Mouse (Mus musculus): ENCODE measurements around the gene Dctpp1. TPM values are rescaled to one million over a fixed set of nuclear protein-coding genes. Genes with fewer than 3 reads are reported as not detected.

The Dctpp1 gene
- polyA plus RNA-seq, 1 experiment from 2014 or later = 167 TPM

- Histone ChIP-seq H3K4me1 (peaks cover 58% of the 10 kb centered on the region), H3K9me3 (replicated peaks) (no peaks in the 10 kb centered on the region), H3K36me3 (no peaks in the 10 kb centered on the region), H3K27ac (no peak overlapping the region), H3K4me2 (no peak overlapping the region), H3K27me3 (replicated peaks) (no peaks in the 10 kb centered on the region), H3K9ac (no peak overlapping the region), H3K4me3 (no peak overlapping the region)
- ATAC-seq = no peak
- WGBS (ENCODE audit: insufficient replicate concordance) = 61% methylated on average over 2 of the region's 2 CpGs
These were observed 21.7 kb upstream of the Dctpp1 start for GRCm38 (mm10) chr7:127282190-127282589.

GRCm38 (mm10) chr7:127281114-127281513 lies 20.6 kb upstream of the Dctpp1 start:
- Histone ChIP-seq H3K9me3 (replicated peaks) (no peaks in the 10 kb centered on the region), H3K36me3 (no peaks in the 10 kb centered on the region), H3K4me3 (no peak overlapping the region), H3K4me1 (peaks cover 56% of the 10 kb centered on the region), H3K4me2 (no peak overlapping the region), H3K9ac (no peak overlapping the region; the same call in 1 of the 2 replicates), H3K27me3 (replicated peaks) (no peaks in the 10 kb centered on the region), H3K27ac (no peak overlapping the region)
- ATAC-seq = no peak
- WGBS (ENCODE audit: insufficient replicate concordance) = 9% methylated on average over 4 of the region's 4 CpGs

GRCm38 (mm10) chr7:127280092-127280491 lies 19.6 kb upstream of the Dctpp1 start:
- 64% methylated on average over 3 of the region's 3 CpGs for WGBS (ENCODE audit: insufficient replicate concordance)
- H3K27me3 ChIP-seq (replicated peaks) = no peaks in the 10 kb centered on the region
- H3K27ac ChIP-seq = no peak overlapping the region; the same call in 1 of the 2 replicates
- H3K9me3 ChIP-seq (replicated peaks) = no peaks in the 10 kb centered on the region
- peaks cover 48% of the 10 kb centered on the region for H3K4me1 ChIP-seq
- no peak overlapping the region for H3K9ac ChIP-seq
- ATAC-seq = no peak
- no peak overlapping the region for H3K4me3 ChIP-seq
- H3K4me2 ChIP-seq = no peak overlapping the region
- H3K36me3 ChIP-seq = no peaks in the 10 kb centered on the region

- H3K4me1 ChIP-seq = peaks cover 49% of the 10 kb centered on the region
- H3K4me2 ChIP-seq = peak overlapping the region; percentile 19; the same call in 1 of the 2 replicates
These were observed 17.8 kb upstream of the Dctpp1 start for GRCm38 (mm10) chr7:127278311-127278710.

GRCm38 (mm10) chr7:127276519-127276961 lies 16.0 kb upstream of the Dctpp1 start:
- peaks cover 65% of the 10 kb centered on the region for H3K4me1 ChIP-seq
- H3K27me3 ChIP-seq (replicated peaks) = no peaks in the 10 kb centered on the region
- WGBS (ENCODE audit: insufficient replicate concordance) = 64% methylated on average over 5 of the region's 5 CpGs
- no peaks in the 10 kb centered on the region for H3K9me3 ChIP-seq (replicated peaks)
- peak overlapping the region; percentile 59; the same call in 1 of the 2 replicates for H3K27ac ChIP-seq
- no peak overlapping the region for H3K4me2 ChIP-seq
- peaks cover 13% of the 10 kb centered on the region for H3K36me3 ChIP-seq
- H3K4me3 ChIP-seq = no peak overlapping the region
- no peak overlapping the region for H3K9ac ChIP-seq
- no peak for ATAC-seq

More at GRCm38 (mm10) chr7:127278311-127278710, 17.8 kb upstream of the Dctpp1 start:
- ATAC-seq = no peak; the same call in 1 of the 2 replicates
- Histone ChIP-seq H3K27ac (peak overlapping the region; percentile 16; the same call in 1 of the 2 replicates), H3K36me3 (no peaks in the 10 kb centered on the region), H3K4me3 (no peak overlapping the region), H3K9me3 (replicated peaks) (no peaks in the 10 kb centered on the region), H3K9ac (no peak overlapping the region), H3K27me3 (replicated peaks) (no peaks in the 10 kb centered on the region)
- WGBS (ENCODE audit: insufficient replicate concordance) = 16% methylated on average over 8 of the region's 8 CpGs

- peaks cover 60% of the 10 kb centered on the region for H3K4me1 ChIP-seq
- 5% methylated on average over 39 of the region's 39 CpGs for WGBS (ENCODE audit: insufficient replicate concordance)
- peak within 1 kb of the TSS; percentile 95 for H3K4me2 ChIP-seq
- peak within 1 kb of the TSS; percentile 90 for H3K27ac ChIP-seq
- peak within 1 kb of the TSS; percentile 97 for H3K9ac ChIP-seq
- H3K27me3 ChIP-seq (replicated peaks) = no peaks in the 10 kb centered on the region
- H3K4me3 ChIP-seq = peak within 1 kb of the TSS; percentile 96
- peak; percentile 84 for ATAC-seq
- H3K9me3 ChIP-seq (replicated peaks) = no peaks in the 10 kb centered on the region; the same call in 1 of the 2 replicates
- H3K36me3 ChIP-seq = peaks cover 37% of the 10 kb centered on the region
These were observed 13.6 kb upstream of the Dctpp1 start, which contains the start of gene Sephs2 for GRCm38 (mm10) chr7:127273925-127274789. Gene Sephs2 (minus strand): TSS chr7:127274055.

- Histone ChIP-seq H3K4me1 (peaks cover 51% of the 10 kb centered on the region), H3K27me3 (replicated peaks) (no peaks in the 10 kb centered on the region), H3K4me3 (peak overlapping the region; percentile 96), H3K9me3 (replicated peaks) (peaks cover 5% of the 10 kb centered on the region), H3K9ac (peak overlapping the region; percentile 97), H3K27ac (peak overlapping the region; percentile 90), H3K36me3 (peaks cover 44% of the 10 kb centered on the region), H3K4me2 (peak overlapping the region; percentile 95)
- ATAC-seq = peak; percentile 52
- WGBS (ENCODE audit: insufficient replicate concordance) = 8% methylated on average over 50 of the region's 50 CpGs
These were observed 12.8 kb upstream of the Dctpp1 start for GRCm38 (mm10) chr7:127273118-127273923.

- Histone ChIP-seq H3K27ac (peak overlapping the region; percentile 90), H3K36me3 (peaks cover 47% of the 10 kb centered on the region), H3K4me1 (peaks cover 45% of the 10 kb centered on the region), H3K9ac (peak overlapping the region; percentile 97), H3K4me3 (peak overlapping the region; percentile 96), H3K9me3 (replicated peaks) (peaks cover 8% of the 10 kb centered on the region), H3K4me2 (peak overlapping the region; percentile 95), H3K27me3 (replicated peaks) (no peaks in the 10 kb centered on the region)
- WGBS (ENCODE audit: insufficient replicate concordance) = 88% methylated on average over 15 of the region's 15 CpGs
- no peak for ATAC-seq
These were observed 12.1 kb upstream of the Dctpp1 start for GRCm38 (mm10) chr7:127272566-127272965.

GRCm38 (mm10) chr7:127271093-127271492 lies 10.6 kb upstream of the Dctpp1 start:
- H3K4me2 ChIP-seq = peak overlapping the region; percentile 95
- H3K9me3 ChIP-seq (replicated peaks) = peaks cover 8% of the 10 kb centered on the region
- 87% methylated on average over 4 of the region's 4 CpGs for WGBS (ENCODE audit: insufficient replicate concordance)
- 0 out of 2 replicates have a peak overlapping the region, but pooled peaks have one; percentile 23 for H3K4me3 ChIP-seq
- H3K27ac ChIP-seq = 0 out of 2 replicates have a peak overlapping the region, but pooled peaks have one; percentile 33
- peaks cover 45% of the 10 kb centered on the region for H3K4me1 ChIP-seq
- H3K27me3 ChIP-seq (replicated peaks) = no peaks in the 10 kb centered on the region
- H3K36me3 ChIP-seq = peaks cover 47% of the 10 kb centered on the region
- no peak for ATAC-seq
- no peak overlapping the region; the same call in 1 of the 2 replicates for H3K9ac ChIP-seq

- H3K27ac ChIP-seq = 0 out of 2 replicates have a peak overlapping the region, but pooled peaks have one; percentile 33
- ATAC-seq = no peak
- H3K27me3 ChIP-seq (replicated peaks) = no peaks in the 10 kb centered on the region
- H3K4me3 ChIP-seq = no peak overlapping the region
- peaks cover 8% of the 10 kb centered on the region for H3K9me3 ChIP-seq (replicated peaks)
- no peak overlapping the region for H3K9ac ChIP-seq
- peaks cover 47% of the 10 kb centered on the region for H3K36me3 ChIP-seq
- H3K4me2 ChIP-seq = peak overlapping the region; percentile 95
- WGBS (ENCODE audit: insufficient replicate concordance) = 69% methylated on average over 5 of the region's 5 CpGs
- H3K4me1 ChIP-seq = peaks cover 45% of the 10 kb centered on the region
These were observed 10.2 kb upstream of the Dctpp1 start for GRCm38 (mm10) chr7:127270666-127271065.

GRCm38 (mm10) chr7:127270256-127270655 lies 9.7 kb upstream of the Dctpp1 start:
- no peak overlapping the region for H3K9ac ChIP-seq
- peaks cover 8% of the 10 kb centered on the region for H3K9me3 ChIP-seq (replicated peaks)
- no peaks in the 10 kb centered on the region for H3K27me3 ChIP-seq (replicated peaks)
- H3K4me3 ChIP-seq = no peak overlapping the region
- ATAC-seq = no peak
- peaks cover 47% of the 10 kb centered on the region for H3K36me3 ChIP-seq
- no peak overlapping the region for H3K27ac ChIP-seq
- H3K4me2 ChIP-seq = no peak overlapping the region
- 74% methylated on average over 2 of the region's 2 CpGs for WGBS (ENCODE audit: insufficient replicate concordance)
- peaks cover 44% of the 10 kb centered on the region for H3K4me1 ChIP-seq
